Comparison of ENCODE assay signal across 17 mouse cellular contexts in the genomic region with DNA sequence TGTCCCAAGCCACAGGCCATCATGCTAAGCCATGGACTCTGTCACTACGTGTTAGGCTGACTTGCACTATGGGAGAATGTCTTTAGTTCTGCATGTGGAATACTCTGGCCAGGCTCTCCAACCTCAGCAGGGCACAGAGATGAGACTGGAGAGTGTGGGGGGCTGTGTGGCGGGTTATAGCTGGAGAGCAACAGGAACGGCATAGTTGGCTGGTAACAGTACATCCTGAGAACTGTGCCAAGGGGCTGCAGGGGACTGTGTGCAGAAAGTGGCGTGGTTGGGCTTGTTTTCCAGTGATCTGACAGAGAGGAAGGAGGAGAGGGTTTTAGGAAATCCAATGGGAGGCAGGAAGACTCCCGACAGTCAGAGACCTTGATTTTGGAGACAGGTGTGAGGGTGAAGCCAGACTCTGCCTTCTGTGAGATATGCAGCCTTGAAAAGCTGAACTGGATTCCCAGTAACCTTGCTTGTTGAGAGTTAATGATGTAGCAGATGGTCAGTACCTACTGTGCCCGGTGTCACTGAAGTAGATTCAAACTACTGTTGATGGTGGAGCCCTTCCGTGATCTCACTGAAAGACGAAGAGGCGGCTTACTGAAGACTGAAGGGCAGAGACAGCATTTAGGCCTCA.
"Had no signal": no experiment of that assay in that cellular context is flagged by ENCODE, and none has a peak within 500 bp of the region (broad histone marks: within the 10 kb centered on the region; RNA-seq: fewer than 3 reads in every experiment).

No protein-coding gene starts in this region.

- H3K9ac ChIP-seq: liver, embryonic 13.5 days; neural tube, embryonic 12.5 days; neural tube, embryonic 15.5 days had no signal

- H3K4me3 ChIP-seq: liver, embryonic 13.5 days; neural tube, embryonic 12.5 days; neural tube, embryonic 15.5 days had no signal

- DNase-seq: kidney, postnatal 14 days; kidney, postnatal 4 days; liver, embryonic 13.5 days; lung, adult 2 months; lung, postnatal 14 days; lung, postnatal 4 days; midbrain, embryonic 14.5 days; right cerebral cortex, adult 18-20 months; right cerebral cortex, postnatal 14 days; right cerebral cortex, postnatal 4 days; thymus, adult 2 months; thymus, postnatal 14 days; thymus, postnatal 4 days had no signal

- H3K36me3 ChIP-seq: liver, embryonic 13.5 days had no signal

- H3K4me2 ChIP-seq: liver, embryonic 13.5 days; midbrain, embryonic 11.5 days; neural tube, embryonic 12.5 days; neural tube, embryonic 15.5 days had no signal

- H3K27ac ChIP-seq: liver, embryonic 13.5 days; neural tube, embryonic 12.5 days; neural tube, embryonic 15.5 days; stomach, postnatal 0 days had no signal

- H3K27me3 ChIP-seq: liver, embryonic 13.5 days; neural tube, embryonic 12.5 days; neural tube, embryonic 15.5 days had no signal

- H3K4me1 ChIP-seq: liver, embryonic 13.5 days had no signal

- H3K9me3 ChIP-seq: liver, embryonic 13.5 days; neural tube, embryonic 12.5 days; neural tube, embryonic 15.5 days had no signal
